In the genomic region with DNA sequence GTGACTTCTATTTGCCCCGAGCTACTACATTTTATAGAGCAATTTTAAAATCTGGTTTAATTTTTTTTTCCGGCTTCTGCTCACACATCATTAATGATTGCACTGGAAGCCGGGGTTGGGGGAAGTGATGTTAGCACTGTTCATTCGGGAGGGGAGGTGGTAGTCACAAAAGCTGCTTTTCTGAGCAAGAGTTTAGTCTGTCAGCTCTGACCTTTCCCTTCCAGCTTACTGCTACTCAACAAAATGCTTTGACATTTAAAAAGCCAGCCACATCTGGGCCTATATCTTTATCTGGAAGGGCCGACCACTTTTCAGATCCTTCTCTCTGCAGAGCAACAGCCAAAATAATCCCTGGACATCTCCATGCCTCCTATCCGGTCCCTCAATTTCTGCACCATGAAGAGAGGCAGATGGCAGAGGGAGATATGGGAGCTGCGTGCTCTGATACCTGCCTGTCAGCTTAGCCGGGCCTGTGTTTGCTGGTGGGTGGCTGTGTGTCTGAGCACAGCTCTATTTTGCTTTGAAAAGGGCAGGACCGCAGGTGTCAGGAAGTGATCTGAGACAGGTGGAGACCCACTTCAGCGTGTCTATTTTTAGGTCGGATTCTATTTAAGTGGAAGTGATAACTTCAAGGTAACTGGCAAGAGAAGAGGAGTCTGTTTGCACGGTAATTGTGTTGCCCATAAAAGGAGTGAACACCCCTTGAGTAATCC, we compare ENCODE assay signal across 15 mouse cellular contexts.
DNase-seq lines count a peak whose midpoint lies in the region; ATAC-seq and TF ChIP-seq lines count a peak whose summit lies in the region.
"Had no signal": no experiment of that assay in that cellular context is flagged by ENCODE, and none has a peak within 500 bp of the region (broad histone marks: within the 10 kb centered on the region; RNA-seq: fewer than 3 reads in every experiment).

No protein-coding gene starts in this region.

- H3K9ac ChIP-seq in hindbrain, embryonic 15.5 days = 0 out of 2 replicates have a peak overlapping the region, but pooled peaks have one; percentile 3
- H3K9ac ChIP-seq in hindbrain, embryonic 12.5 days = no peak overlapping the region
- H3K9ac ChIP-seq in hindbrain, postnatal 0 days (replicated peaks; ENCODE audit: low read length) = no peak overlapping the region
- H3K9ac ChIP-seq: liver, embryonic 15.5 days had no signal

- ATAC-seq in hindbrain, embryonic 15.5 days (ENCODE audit: low FRiP score, low read depth) = peak; percentile 38; the same call in 1 of the 2 replicates
- ATAC-seq in hindbrain, embryonic 12.5 days (ENCODE audit: low FRiP score) = no peak
- ATAC-seq in hindbrain, postnatal 0 days = 0 out of 2 replicates have a peak, but pooled peaks have one; percentile 35
- ATAC-seq: forebrain, embryonic 14.5 days had no signal

- peak overlapping the region; percentile 57 for H3K27ac ChIP-seq in hindbrain, embryonic 15.5 days (replicated peaks)
- H3K27ac ChIP-seq in hindbrain, embryonic 12.5 days = no peak overlapping the region
- H3K27ac ChIP-seq in hindbrain, postnatal 0 days = no peak overlapping the region; the same call in 1 of the 2 replicates
- H3K27ac ChIP-seq: liver, embryonic 15.5 days had no signal

- peaks cover 10% of the 10 kb centered on the region for H3K4me1 ChIP-seq in hindbrain, embryonic 15.5 days (replicated peaks)
- no peaks in the 10 kb centered on the region for H3K4me1 ChIP-seq in hindbrain, embryonic 12.5 days
- H3K4me1 ChIP-seq in hindbrain, postnatal 0 days (ENCODE audit: insufficient read depth, low read length) = no peaks in the 10 kb centered on the region
- H3K4me1 ChIP-seq: liver, embryonic 15.5 days had no signal

- no peak overlapping the region for H3K4me3 ChIP-seq in hindbrain, embryonic 15.5 days
- H3K4me3 ChIP-seq in hindbrain, embryonic 12.5 days = no peak overlapping the region
- no peak overlapping the region for H3K4me3 ChIP-seq in hindbrain, postnatal 0 days (ENCODE audit: low read length)
- H3K4me3 ChIP-seq: liver, embryonic 15.5 days had no signal

- no peaks in the 10 kb centered on the region for H3K27me3 ChIP-seq in hindbrain, embryonic 15.5 days
- H3K27me3 ChIP-seq in hindbrain, embryonic 12.5 days = no peaks in the 10 kb centered on the region
- no peaks in the 10 kb centered on the region for H3K27me3 ChIP-seq in hindbrain, postnatal 0 days (ENCODE audit: insufficient read depth, low read length)
- H3K27me3 ChIP-seq: CH12.LX; liver, embryonic 15.5 days had no signal

- WGBS in hindbrain, embryonic 15.5 days = 70% methylated on average over 12 of the region's 12 CpGs
- WGBS in hindbrain, embryonic 12.5 days = 78% methylated on average over 12 of the region's 12 CpGs
- WGBS in hindbrain, postnatal 0 days = 58% methylated on average over 12 of the region's 12 CpGs

- peak; percentile 17 for DNase-seq in ES-CJ7 (ENCODE audit: low read depth, low spot score)
- DNase-seq in hindbrain, postnatal 0 days (ENCODE audit: low spot score) = peak; percentile 41
- peak; percentile 43 for DNase-seq in thymus, postnatal 14 days
- DNase-seq in cerebellum, postnatal 4 days (ENCODE audit: low spot score in 2 of 2) = no peak
- DNase-seq in gastrocnemius, adult 18-20 months (ENCODE audit: low spot score) = no peak
- DNase-seq in layer of hippocampus, adult 9-11 months = no peak
- DNase-seq: cerebellum, postnatal 14 days; kidney, adult 2 months; kidney, postnatal 25 days; lung, postnatal 10 days had no signal

- TF ChIP-seq CTCF in hindbrain, postnatal 0 days (IDR thresholded peaks at IDR 0.05; ENCODE audit: low read depth) = no peak

- no peak overlapping the region for H3K4me2 ChIP-seq in hindbrain, embryonic 15.5 days
- H3K4me2 ChIP-seq in hindbrain, embryonic 12.5 days (replicated peaks) = no peak overlapping the region
- no peak overlapping the region for H3K4me2 ChIP-seq in hindbrain, postnatal 0 days (ENCODE audit: low read depth, low read length)
- H3K4me2 ChIP-seq: liver, embryonic 15.5 days had no signal

- no peaks in the 10 kb centered on the region for H3K36me3 ChIP-seq in hindbrain, embryonic 15.5 days
- no peaks in the 10 kb centered on the region for H3K36me3 ChIP-seq in hindbrain, embryonic 12.5 days
- no peaks in the 10 kb centered on the region for H3K36me3 ChIP-seq in hindbrain, postnatal 0 days (ENCODE audit: insufficient read depth, low read length)
- H3K36me3 ChIP-seq: liver, embryonic 15.5 days had no signal

- no peaks in the 10 kb centered on the region for H3K9me3 ChIP-seq in hindbrain, embryonic 15.5 days
- no peaks in the 10 kb centered on the region for H3K9me3 ChIP-seq in hindbrain, embryonic 12.5 days (replicated peaks)
- H3K9me3 ChIP-seq in hindbrain, postnatal 0 days (ENCODE audit: low read length) = no peaks in the 10 kb centered on the region
- H3K9me3 ChIP-seq: liver, embryonic 15.5 days had no signal

Comparison
In these comparisons a context has a peak if more than half of its experiments do, and no peak if none do; other contexts are left out.
1. DNase-seq: peak in ES-CJ7 (single experiment), hindbrain, postnatal 0 days (single experiment) and thymus, postnatal 14 days (single experiment); none in cerebellum, postnatal 4 days (0 of 2), gastrocnemius, adult 18-20 months (single experiment) and layer of hippocampus, adult 9-11 months (single experiment).